Mouse (Mus musculus) hindbrain, embryonic 11.5 days (tissue): ENCODE data around the gene Ndufaf2. TPM values are rescaled to one million over a fixed set of nuclear protein-coding genes. Genes with fewer than 3 reads are reported as not detected.

Experiments
- ATAC-seq: fragments of 200-750 bp; cut with Nextera tagmentation; 2 replicates; pipeline ENCODE4 v1.8.0; 2017; ENCODE audit warnings: mild to moderate bottlenecking, moderate TSS enrichment, moderate library complexity; ENCODE audit not compliant: low FRiP score
- DNase-seq: peaks from one replicate; pipeline ENCODE4 v3.0.0-alpha.2; 2015; ENCODE audit warnings: low spot score
- H3K27ac ChIP-seq: fragments of 300-500 bp; sonication (generic); 2 replicates; pipeline ENCODE4 v1.5.1; 2014; ENCODE audit warnings: mild to moderate bottlenecking, low read depth, low read length
- H3K27me3 ChIP-seq: fragments of 300-500 bp; sonication (generic); 2 replicates; pipeline ENCODE4 v1.6.1; 2014; ENCODE audit warnings: mild to moderate bottlenecking, low read length, moderate library complexity, mixed read lengths; ENCODE audit not compliant: control insufficient read depth, insufficient read depth
- H3K36me3 ChIP-seq: fragments of 300-500 bp; sonication (generic); 2 replicates; pipeline ENCODE4 v1.6.1; 2014; ENCODE audit warnings: mild to moderate bottlenecking, low read length, moderate library complexity, mixed read lengths; ENCODE audit not compliant: control insufficient read depth, insufficient read depth
- H3K4me1 ChIP-seq: fragments of 300-500 bp; sonication (generic); replicated peaks from 2 replicates; pipeline ENCODE4 v1.6.1; 2014; ENCODE audit warnings: low read length, mixed read lengths; ENCODE audit not compliant: control insufficient read depth, insufficient read depth
- H3K4me2 ChIP-seq: fragments of 300-500 bp; sonication (generic); replicated peaks from 2 replicates; pipeline ENCODE4 v1.6.1; 2014; ENCODE audit warnings: mild to moderate bottlenecking, low read depth, low read length
- H3K4me3 ChIP-seq: fragments of 300-500 bp; sonication (generic); 2 replicates; pipeline ENCODE4 v1.5.1; 2014; ENCODE audit warnings: low read depth, low read length
- H3K9ac ChIP-seq: fragments of 300-500 bp; sonication (generic); 2 replicates; pipeline ENCODE4 v1.6.1; 2014; ENCODE audit warnings: low read depth, low read length
- H3K9me3 ChIP-seq: fragments of 300-500 bp; sonication (generic); 2 replicates; pipeline ENCODE4 v1.6.1; 2016; ENCODE audit warnings: low read length; ENCODE audit not compliant: control insufficient read depth
- WGBS: fragments of 180-500 bp; shearing (Covaris S2); extraction: QIAGEN DNeasy Blood & Tissue Kit; methylation state at CpG from one replicate; pipeline ENCODE4 v1.1.7; 2014; 5-methylcytosine and 5-hydroxymethylcytosine counted together
- polyA plus RNA-seq: library from polyadenylated mRNA; unstranded; fragments of >200 nt; fragmentation: Nextera tagmentation; extraction: Ambion mirVana; gene quantifications from 2 replicates; pipeline ENCODE4 v1.2.1, GENCODE M21; 2014

Ndufaf2 gene
- polyA plus RNA-seq, 1 experiment from 2014 or later, result 84.7 TPM

DNA sequence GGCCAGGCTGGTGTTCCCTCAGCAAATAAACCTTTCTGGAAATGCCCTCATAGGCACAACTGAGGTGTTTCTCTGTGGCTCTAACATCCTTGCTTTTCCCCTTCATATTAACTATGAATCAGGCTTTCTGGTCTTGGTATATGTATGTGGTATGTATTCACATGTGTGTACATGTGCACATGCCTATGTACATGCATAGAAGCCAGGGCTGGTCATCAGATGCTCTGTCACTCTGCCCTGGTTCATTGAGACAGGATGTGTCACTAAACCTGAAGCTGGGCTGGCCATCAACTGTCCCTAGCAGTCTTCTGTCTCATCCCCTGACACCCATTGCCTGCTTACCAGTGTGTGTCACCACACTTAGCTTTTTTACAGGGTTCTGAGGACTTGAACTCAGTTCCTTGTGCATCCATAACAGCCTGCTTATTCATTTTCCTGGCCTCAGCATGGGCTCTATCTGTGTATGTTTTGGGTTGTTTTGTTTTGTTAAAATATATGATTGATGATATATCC, 26.4 kb upstream of the Ndufaf2 start:
- no peak overlapping the region for H3K4me2 ChIP-seq
- H3K9ac ChIP-seq, result no peak overlapping the region
- no peaks in the 10 kb centered on the region for H3K9me3 ChIP-seq
- no peak overlapping the region for H3K27ac ChIP-seq
- no peak for ATAC-seq
- H3K36me3 ChIP-seq, result peaks cover 4% of the 10 kb centered on the region; the same call in 1 of the 2 replicates
- no peaks in the 10 kb centered on the region for H3K27me3 ChIP-seq
- no peaks in the 10 kb centered on the region for H3K4me1 ChIP-seq
- H3K4me3 ChIP-seq, result no peak overlapping the region
- DNase-seq, result no peak

DNA sequence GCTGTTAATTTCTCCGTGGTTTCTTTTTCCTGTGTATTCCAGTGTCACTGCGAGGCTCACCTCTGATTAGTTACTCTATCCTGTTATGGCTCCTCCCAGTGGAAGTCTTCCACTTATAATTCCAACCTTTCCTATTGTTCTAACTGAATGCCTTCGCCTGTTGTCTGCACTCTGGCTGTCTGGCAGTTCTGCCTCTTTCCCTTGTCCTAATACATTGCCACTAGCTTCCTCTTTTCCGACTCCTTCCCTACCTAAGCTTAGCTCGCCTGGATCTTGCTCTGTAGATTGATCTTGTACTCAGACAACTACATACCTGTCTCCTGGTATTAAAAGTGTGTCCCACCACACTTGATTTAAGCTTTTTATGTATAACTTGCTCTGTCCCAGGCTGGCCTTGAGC, 22.4 kb upstream of the Ndufaf2 start:
- no peaks in the 10 kb centered on the region for H3K9me3 ChIP-seq
- no peaks in the 10 kb centered on the region for H3K4me1 ChIP-seq
- no peak overlapping the region for H3K4me3 ChIP-seq
- no peaks in the 10 kb centered on the region for H3K27me3 ChIP-seq
- peaks cover 4% of the 10 kb centered on the region; the same call in 1 of the 2 replicates for H3K36me3 ChIP-seq
- DNase-seq, result no peak
- no peak overlapping the region for H3K9ac ChIP-seq
- no peak overlapping the region for H3K27ac ChIP-seq
- no peak for ATAC-seq
- H3K4me2 ChIP-seq, result no peak overlapping the region
- 86% methylated on average over 5 of the region's 5 CpGs for WGBS

DNA sequence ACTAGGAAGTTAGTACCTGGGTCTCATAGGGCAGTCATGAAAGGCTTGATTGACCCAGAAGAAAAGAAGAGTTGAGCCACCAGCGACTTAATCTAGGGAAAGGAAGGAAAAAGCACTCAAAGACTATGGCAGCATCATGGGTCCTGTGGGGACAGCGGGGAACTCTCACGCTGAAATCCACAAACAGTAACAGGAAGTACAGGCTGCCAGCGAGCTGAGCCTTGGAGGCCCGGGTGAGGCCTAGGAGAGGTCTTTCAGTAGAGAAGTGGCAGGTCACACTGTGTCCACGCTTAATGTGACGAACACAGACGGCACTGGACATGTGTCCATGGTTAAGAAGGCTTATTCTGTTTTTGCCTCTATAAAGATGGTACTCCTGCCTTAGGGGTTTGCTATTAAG, 21.2 kb upstream of the Ndufaf2 start:
- ATAC-seq (no peak), DNase-seq (no peak)
- H3K4me2 ChIP-seq, result no peak overlapping the region
- H3K27me3 ChIP-seq, result no peaks in the 10 kb centered on the region
- no peak overlapping the region for H3K9ac ChIP-seq
- whole genome bisulfite sequencing, result 88% methylated on average over 8 of the region's 8 CpGs
- H3K4me1 ChIP-seq, result no peaks in the 10 kb centered on the region
- H3K36me3 ChIP-seq, result peaks cover under 1% of the 10 kb centered on the region; the same call in 1 of the 2 replicates
- H3K9me3 ChIP-seq, result no peaks in the 10 kb centered on the region
- H3K4me3 ChIP-seq, result no peak overlapping the region
- no peak overlapping the region for H3K27ac ChIP-seq

DNA sequence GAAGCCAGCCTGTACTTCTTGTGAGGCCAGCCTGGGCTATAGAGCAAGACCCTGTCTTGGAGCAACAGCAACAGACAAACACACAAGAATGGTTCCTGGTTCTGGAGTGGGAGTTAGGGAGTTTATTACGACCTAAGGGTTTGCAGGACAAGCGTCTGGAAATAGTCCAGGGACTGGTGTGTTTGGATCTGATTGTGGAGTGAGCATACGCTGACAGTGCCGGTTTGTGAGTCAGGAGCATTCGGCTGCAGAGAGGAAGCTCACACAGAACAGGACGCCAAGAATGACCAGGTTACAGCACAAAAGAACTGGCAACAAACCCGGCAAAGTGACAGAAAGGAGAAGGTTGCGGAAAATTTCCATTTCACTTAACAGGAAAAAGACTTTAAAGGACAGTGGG, 12.1 kb upstream of the Ndufaf2 start:
- Histone ChIP-seq H3K27ac (no peak overlapping the region), H3K27me3 (no peaks in the 10 kb centered on the region), H3K9ac (no peak overlapping the region), H3K4me1 (no peaks in the 10 kb centered on the region), H3K4me2 (no peak overlapping the region), H3K4me3 (no peak overlapping the region), H3K9me3 (no peaks in the 10 kb centered on the region), H3K36me3 (no peaks in the 10 kb centered on the region)
- ATAC-seq (no peak), DNase-seq (no peak)
- 90% methylated on average over 8 of the region's 8 CpGs for WGBS

DNA sequence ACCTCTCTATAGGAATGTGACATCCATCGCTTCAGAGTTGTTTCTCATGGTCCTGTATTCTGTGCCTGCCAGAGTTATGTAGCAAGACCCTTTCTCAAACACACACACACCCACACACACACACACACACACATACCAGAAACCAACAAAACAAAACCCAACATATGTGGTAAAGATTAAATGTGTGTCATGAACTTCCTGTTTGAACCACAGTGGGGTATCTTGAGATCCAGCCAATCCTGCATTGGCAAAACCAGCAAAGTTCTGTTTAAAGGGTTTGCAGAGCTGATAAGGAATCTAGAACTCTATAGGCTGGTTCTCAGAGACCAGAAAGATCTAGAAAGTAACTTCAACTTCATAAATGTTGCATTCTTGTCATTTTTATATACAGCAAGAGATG, 11.6 kb upstream of the Ndufaf2 start:
- DNase-seq, result no peak
- Histone ChIP-seq H3K9ac (no peak overlapping the region), H3K9me3 (no peaks in the 10 kb centered on the region), H3K4me3 (no peak overlapping the region), H3K27me3 (no peaks in the 10 kb centered on the region), H3K36me3 (no peaks in the 10 kb centered on the region), H3K4me2 (no peak overlapping the region), H3K27ac (no peak overlapping the region), H3K4me1 (no peaks in the 10 kb centered on the region)
- WGBS, result 94% methylated on average over 1 of the region's 1 CpGs
- no peak for ATAC-seq

DNA sequence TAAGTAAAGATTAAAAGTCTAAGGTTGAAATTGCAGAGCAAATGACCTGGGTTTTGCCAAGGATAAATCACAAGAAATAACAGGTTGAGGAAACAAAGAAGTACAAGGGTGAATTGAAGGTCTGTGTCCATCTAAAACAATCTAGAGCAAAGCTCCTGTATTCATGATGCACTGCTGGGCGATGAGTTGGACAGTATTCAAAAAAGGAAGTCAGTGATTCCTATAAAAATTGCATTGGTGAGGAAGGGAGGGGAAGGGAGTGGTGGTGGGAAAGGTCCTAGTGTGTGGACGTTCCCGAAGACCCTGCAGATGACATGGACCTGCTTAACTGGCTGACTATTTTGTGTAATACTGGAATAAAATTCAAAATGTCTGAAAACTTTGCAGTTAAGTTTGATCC, 6.2 kb upstream of the Ndufaf2 start:
- Histone ChIP-seq H3K4me3 (no peak overlapping the region), H3K27ac (no peak overlapping the region), H3K9ac (no peak overlapping the region), H3K4me2 (no peak overlapping the region), H3K36me3 (no peaks in the 10 kb centered on the region), H3K27me3 (no peaks in the 10 kb centered on the region), H3K4me1 (peaks cover 2% of the 10 kb centered on the region; the same call in 1 of the 2 replicates), H3K9me3 (no peaks in the 10 kb centered on the region)
- DNase-seq (no peak), ATAC-seq (no peak)
- 87% methylated on average over 3 of the region's 3 CpGs for WGBS

DNA sequence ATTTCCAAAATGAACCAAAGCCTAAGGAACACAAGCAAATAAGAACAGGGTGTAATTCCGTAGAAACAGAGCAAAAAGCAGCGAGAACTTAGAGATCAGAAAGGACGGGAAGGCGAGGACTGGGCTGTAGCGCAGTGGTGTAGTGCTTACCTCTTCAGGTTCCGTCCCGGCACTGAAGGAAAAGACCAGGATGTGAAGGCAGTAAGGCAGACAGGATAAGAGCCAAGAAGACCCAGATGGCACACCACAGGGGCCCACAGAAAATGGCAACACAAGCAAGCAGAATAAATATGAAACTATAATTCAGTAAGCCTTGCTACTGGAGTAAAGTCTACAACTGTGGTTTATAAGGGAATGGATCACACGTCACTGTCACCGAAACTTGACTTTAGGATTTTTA, 5.5 kb upstream of the Ndufaf2 start:
- H3K9ac ChIP-seq, result no peak overlapping the region
- WGBS, result 95% methylated on average over 9 of the region's 9 CpGs
- no peaks in the 10 kb centered on the region for H3K9me3 ChIP-seq
- no peak overlapping the region for H3K4me2 ChIP-seq
- H3K4me1 ChIP-seq, result peaks cover 3% of the 10 kb centered on the region; the same call in 1 of the 2 replicates
- H3K4me3 ChIP-seq, result no peak overlapping the region
- H3K36me3 ChIP-seq, result no peaks in the 10 kb centered on the region
- no peaks in the 10 kb centered on the region for H3K27me3 ChIP-seq
- ATAC-seq, result no peak
- H3K27ac ChIP-seq, result no peak overlapping the region
- DNase-seq, result no peak

DNA sequence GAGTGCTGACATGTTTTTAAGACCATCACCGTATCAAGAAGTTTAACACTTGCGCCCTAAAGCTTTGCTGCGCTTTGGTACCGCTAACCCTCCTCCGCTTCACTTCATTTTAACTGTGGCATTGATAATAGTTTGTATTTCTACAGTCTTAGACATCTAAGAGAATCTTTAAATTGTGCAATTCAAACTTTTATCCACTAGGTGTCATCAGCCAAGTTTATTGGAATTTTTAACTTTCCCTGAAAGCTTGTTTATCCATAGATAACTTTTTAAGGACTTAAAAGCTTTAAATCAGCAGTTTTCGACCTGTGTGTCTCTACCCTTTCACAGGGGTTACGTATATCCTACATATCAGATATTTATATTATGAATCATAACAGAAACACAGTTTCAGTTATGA, 1.5 kb upstream of the Ndufaf2 start:
- Histone ChIP-seq H3K9ac (no peak overlapping the region), H3K4me2 (no peak overlapping the region), H3K36me3 (no peaks in the 10 kb centered on the region), H3K4me3 (0 out of 2 replicates have a peak overlapping the region, but pooled peaks have one; percentile 2), H3K27me3 (no peaks in the 10 kb centered on the region), H3K27ac (no peak overlapping the region), H3K4me1 (peaks cover 3% of the 10 kb centered on the region; the same call in 1 of the 2 replicates), H3K9me3 (no peaks in the 10 kb centered on the region)
- 80% methylated on average over 7 of the region's 7 CpGs for WGBS
- ATAC-seq, result no peak
- peak; percentile 22 for DNase-seq

DNA sequence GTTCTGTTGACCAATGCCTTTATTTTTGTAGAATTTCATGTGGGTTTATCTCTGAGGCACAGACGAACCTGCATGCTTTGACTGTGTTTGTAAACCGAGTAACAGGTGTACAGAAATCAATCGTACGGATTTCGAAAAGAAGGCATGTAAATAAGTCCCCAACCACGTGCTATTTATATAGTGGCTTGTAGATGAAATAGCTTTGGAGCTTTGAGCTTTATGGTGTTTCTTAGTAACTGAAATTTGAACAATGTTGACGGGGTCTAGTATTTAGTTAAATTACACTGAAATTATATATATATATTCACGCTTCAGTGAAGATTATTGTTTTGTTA, 785 bp upstream of the Ndufaf2 start:
- no peak overlapping the region for H3K27ac ChIP-seq
- ATAC-seq (no peak), DNase-seq (no peak)
- H3K4me2 ChIP-seq, result peak overlapping the region; percentile 81
- H3K9me3 ChIP-seq, result no peaks in the 10 kb centered on the region
- H3K36me3 ChIP-seq, result no peaks in the 10 kb centered on the region
- WGBS, result 8% methylated on average over 8 of the region's 8 CpGs
- peaks cover 3% of the 10 kb centered on the region; the same call in 1 of the 2 replicates for H3K4me1 ChIP-seq
- no peaks in the 10 kb centered on the region for H3K27me3 ChIP-seq
- H3K4me3 ChIP-seq, result peak overlapping the region; percentile 92
- H3K9ac ChIP-seq, result peak overlapping the region; percentile 71
